Mouse (Mus musculus) kidney, embryonic 16.5 days (tissue): Measurements from ENCODE around the gene Ypel1. TPM values are rescaled to one million over a fixed set of nuclear protein-coding genes. Genes with fewer than 3 reads are reported as not detected.

Source experiments
- ATAC-seq: fragments of 200-750 bp; cut with Nextera tagmentation; 2 replicates; pipeline ENCODE4 v1.8.0; 2017; ENCODE audit warnings: moderate TSS enrichment; ENCODE audit not compliant: low FRiP score, low TSS enrichment
- H3K27ac ChIP-seq: fragments of 300-500 bp; sonication (generic); 2 replicates; pipeline ENCODE4 v1.5.1; 2014; ENCODE audit warnings: low read length
- H3K27me3 ChIP-seq: fragments of 300-500 bp; sonication (generic); 2 replicates; pipeline ENCODE4 v1.6.1; 2014; ENCODE audit warnings: low read length, control low read depth, mixed read lengths; ENCODE audit not compliant: insufficient read depth
- H3K36me3 ChIP-seq: fragments of 300-500 bp; sonication (generic); 2 replicates; pipeline ENCODE4 v1.6.1; 2014; ENCODE audit warnings: low read length, control low read depth, mixed read lengths; ENCODE audit not compliant: insufficient read depth
- H3K4me1 ChIP-seq: fragments of 300-500 bp; sonication (generic); 2 replicates; pipeline ENCODE4 v1.6.1; 2014; ENCODE audit warnings: low read length, control low read depth, mixed read lengths; ENCODE audit not compliant: insufficient read depth
- H3K4me2 ChIP-seq: fragments of 300-500 bp; sonication (generic); replicated peaks from 2 replicates; pipeline ENCODE4 v1.6.1; 2014; ENCODE audit warnings: low read depth, low read length
- H3K4me3 ChIP-seq: fragments of 300-500 bp; sonication (generic); 2 replicates; pipeline ENCODE4 v1.5.1; 2014; ENCODE audit warnings: mild to moderate bottlenecking, low read length
- H3K9ac ChIP-seq: fragments of 300-500 bp; sonication (generic); replicated peaks from 2 replicates; pipeline ENCODE4 v1.6.1; 2014; ENCODE audit warnings: low read length
- H3K9me3 ChIP-seq: fragments of 300-500 bp; sonication (generic); 2 replicates; pipeline ENCODE4 v1.6.1; 2016; ENCODE audit warnings: low read length, control low read depth
- WGBS: fragments of 180-500 bp; shearing (Covaris S2); extraction: QIAGEN DNeasy Blood & Tissue Kit; methylation state at CpG from one replicate; pipeline ENCODE4 v1.1.7; 2014; 5-methylcytosine and 5-hydroxymethylcytosine counted together
- polyA plus RNA-seq: library from polyadenylated mRNA; unstranded; fragments of >200 nt; fragmentation: Nextera tagmentation; extraction: Ambion mirVana; gene quantifications from 2 replicates; pipeline ENCODE4 v1.2.1, GENCODE M21; 2015

Gene Ypel1
- polyA plus RNA-seq, 1 experiment from 2014 or later: 44.8 TPM

GRCm38 (mm10) chr16:17052087-17052486 is 17.4 kb upstream of the Ypel1 start:
- Histone ChIP-seq H3K4me3 (no peak overlapping the region), H3K27ac (no peak overlapping the region), H3K4me1 (no peaks in the 10 kb centered on the region), H3K9me3 (no peaks in the 10 kb centered on the region), H3K4me2 (no peak overlapping the region), H3K9ac (no peak overlapping the region), H3K36me3 (peaks cover 20% of the 10 kb centered on the region), H3K27me3 (no peaks in the 10 kb centered on the region)
- peak; percentile 33 for ATAC-seq
- WGBS: 77% methylated on average over 7 of the region's 7 CpGs

GRCm38 (mm10) chr16:17053903-17054302 is 15.6 kb upstream of the Ypel1 start:
- Histone ChIP-seq H3K27ac (no peak overlapping the region), H3K4me3 (no peak overlapping the region), H3K9me3 (no peaks in the 10 kb centered on the region), H3K4me2 (no peak overlapping the region), H3K9ac (no peak overlapping the region), H3K4me1 (no peaks in the 10 kb centered on the region), H3K36me3 (peaks cover 5% of the 10 kb centered on the region; the same call in 1 of the 2 replicates), H3K27me3 (no peaks in the 10 kb centered on the region)
- no peak for ATAC-seq
- WGBS: 75% methylated on average over 3 of the region's 3 CpGs

GRCm38 (mm10) chr16:17055584-17055983 is 13.9 kb upstream of the Ypel1 start:
- 80% methylated on average over 3 of the region's 3 CpGs for WGBS
- Histone ChIP-seq H3K27me3 (no peaks in the 10 kb centered on the region), H3K9me3 (no peaks in the 10 kb centered on the region), H3K36me3 (no peaks in the 10 kb centered on the region), H3K4me3 (no peak overlapping the region), H3K4me1 (no peaks in the 10 kb centered on the region), H3K4me2 (no peak overlapping the region), H3K9ac (no peak overlapping the region), H3K27ac (no peak overlapping the region)
- no peak for ATAC-seq

DNA sequence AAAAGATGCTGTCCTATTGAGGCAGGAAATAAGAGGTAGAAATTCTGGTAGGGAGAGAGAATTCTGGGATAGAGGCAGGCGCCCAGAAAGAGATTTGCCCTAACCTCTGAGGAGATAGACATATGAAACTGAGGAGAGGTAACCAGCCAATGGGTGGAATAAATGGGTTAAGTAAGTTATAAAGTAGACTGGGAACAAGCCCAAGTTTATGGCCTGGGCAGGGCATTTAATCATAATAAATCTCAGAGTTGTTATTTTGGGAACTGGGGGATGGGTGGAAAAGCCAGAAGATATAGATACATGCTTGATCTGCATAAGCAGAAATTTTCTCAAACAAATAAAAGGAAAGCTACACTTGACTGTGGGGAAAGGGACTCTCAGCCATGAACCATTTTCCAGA is 7.2 kb upstream of the Ypel1 start:
- Histone ChIP-seq H3K27ac (no peak overlapping the region), H3K4me3 (no peak overlapping the region), H3K4me2 (no peak overlapping the region), H3K9me3 (no peaks in the 10 kb centered on the region), H3K36me3 (no peaks in the 10 kb centered on the region), H3K9ac (no peak overlapping the region), H3K27me3 (no peaks in the 10 kb centered on the region), H3K4me1 (no peaks in the 10 kb centered on the region)
- no peak for ATAC-seq
- WGBS: 53% methylated on average over 1 of the region's 1 CpGs

GRCm38 (mm10) chr16:17067552-17067951 is 1.9 kb upstream of the Ypel1 start:
- no peaks in the 10 kb centered on the region for H3K36me3 ChIP-seq
- no peak overlapping the region for H3K27ac ChIP-seq
- H3K9me3 ChIP-seq: no peaks in the 10 kb centered on the region
- ATAC-seq: no peak
- H3K27me3 ChIP-seq: no peaks in the 10 kb centered on the region
- H3K9ac ChIP-seq: no peak overlapping the region
- 98% methylated on average over 2 of the region's 2 CpGs for WGBS
- peaks cover 6% of the 10 kb centered on the region for H3K4me1 ChIP-seq
- no peak overlapping the region for H3K4me3 ChIP-seq
- no peak overlapping the region for H3K4me2 ChIP-seq

GRCm38 (mm10) chr16:17070716-17071115 is 1.2 kb downstream of the Ypel1 start:
- Histone ChIP-seq H3K4me3 (peak overlapping the region; percentile 91), H3K36me3 (peaks cover 13% of the 10 kb centered on the region), H3K27me3 (no peaks in the 10 kb centered on the region), H3K27ac (no peak overlapping the region), H3K4me2 (peak overlapping the region; percentile 72), H3K9ac (peak overlapping the region; percentile 41; the same call in 1 of the 2 replicates), H3K9me3 (peaks cover 4% of the 10 kb centered on the region; the same call in 1 of the 2 replicates), H3K4me1 (peaks cover 6% of the 10 kb centered on the region)
- WGBS: 44% methylated on average over 6 of the region's 6 CpGs
- ATAC-seq: no peak

- peaks cover 21% of the 10 kb centered on the region for H3K36me3 ChIP-seq
- WGBS: 86% methylated on average over 7 of the region's 7 CpGs
- no peak overlapping the region for H3K4me3 ChIP-seq
- no peak for ATAC-seq
- no peak overlapping the region for H3K4me2 ChIP-seq
- no peak overlapping the region for H3K27ac ChIP-seq
- peaks cover 7% of the 10 kb centered on the region; the same call in 1 of the 2 replicates for H3K9me3 ChIP-seq
- no peaks in the 10 kb centered on the region for H3K27me3 ChIP-seq
- H3K9ac ChIP-seq: no peak overlapping the region
- H3K4me1 ChIP-seq: peaks cover 6% of the 10 kb centered on the region
Observed at GRCm38 (mm10) chr16:17073000-17073399, 3.5 kb downstream of the Ypel1 start.

GRCm38 (mm10) chr16:17076301-17076700 is 6.8 kb downstream of the Ypel1 start:
- Histone ChIP-seq H3K27me3 (no peaks in the 10 kb centered on the region), H3K4me3 (no peak overlapping the region), H3K4me1 (no peaks in the 10 kb centered on the region), H3K27ac (no peak overlapping the region), H3K4me2 (no peak overlapping the region), H3K9me3 (peaks cover 7% of the 10 kb centered on the region; the same call in 1 of the 2 replicates), H3K9ac (no peak overlapping the region), H3K36me3 (peaks cover 33% of the 10 kb centered on the region)
- 91% methylated on average over 2 of the region's 2 CpGs for WGBS
- ATAC-seq: no peak

GRCm38 (mm10) chr16:17076869-17077268 is 7.4 kb downstream of the Ypel1 start:
- H3K9ac ChIP-seq: no peak overlapping the region
- H3K27ac ChIP-seq: no peak overlapping the region
- H3K27me3 ChIP-seq: no peaks in the 10 kb centered on the region
- H3K4me3 ChIP-seq: no peak overlapping the region
- ATAC-seq: no peak
- peaks cover 7% of the 10 kb centered on the region; the same call in 1 of the 2 replicates for H3K9me3 ChIP-seq
- H3K4me2 ChIP-seq: no peak overlapping the region
- H3K4me1 ChIP-seq: no peaks in the 10 kb centered on the region
- peaks cover 36% of the 10 kb centered on the region for H3K36me3 ChIP-seq

GRCm38 (mm10) chr16:17078101-17078500 is 8.6 kb downstream of the Ypel1 start:
- WGBS: 88% methylated on average over 7 of the region's 7 CpGs
- Histone ChIP-seq H3K4me3 (no peak overlapping the region), H3K9ac (no peak overlapping the region), H3K36me3 (peaks cover 40% of the 10 kb centered on the region), H3K4me1 (no peaks in the 10 kb centered on the region), H3K4me2 (no peak overlapping the region), H3K27me3 (no peaks in the 10 kb centered on the region), H3K9me3 (peaks cover 7% of the 10 kb centered on the region; the same call in 1 of the 2 replicates), H3K27ac (no peak overlapping the region)
- no peak for ATAC-seq
